In genomic region chr17:46750580-46750979, GRCm38 (mm10) we compare ENCODE assay signal across 9 mouse cellular contexts. TPM values are rescaled to one million over a fixed set of nuclear protein-coding genes. Genes with fewer than 3 reads are reported as not detected.
DNase-seq lines count a peak whose midpoint lies in the region; ATAC-seq and TF ChIP-seq lines count a peak whose summit lies in the region.
"Had no signal": no experiment of that assay in that cellular context is flagged by ENCODE, and none has a peak within 500 bp of the region (broad histone marks: within the 10 kb centered on the region; RNA-seq: fewer than 3 reads in every experiment).

No protein-coding gene starts in this region.

- H3K4me3 ChIP-seq in lung, embryonic 16.5 days (ENCODE audit: low read length) = peak overlapping the region; percentile 87
- no peak overlapping the region for H3K4me3 ChIP-seq in lung, postnatal 0 days (ENCODE audit: low read depth, low read length)
- peak overlapping the region; percentile 77; the same call in 1 of the 2 replicates for H3K4me3 ChIP-seq in forebrain, embryonic 11.5 days (ENCODE audit: low read depth, low read length)
- H3K4me3 ChIP-seq in limb, embryonic 14.5 days (replicated peaks; ENCODE audit: low read length) = peak overlapping the region; percentile 76
- peak overlapping the region; percentile 45 for H3K4me3 ChIP-seq in small intestine, adult 2 months (ENCODE audit: low read depth, low read length)

- no peak for TF ChIP-seq EP300 in lung, postnatal 0 days (IDR thresholded peaks at IDR 0.05)

- H3K9me3 ChIP-seq in lung, embryonic 16.5 days (ENCODE audit: control insufficient read depth, low read length) = no peaks in the 10 kb centered on the region
- H3K9me3 ChIP-seq in lung, postnatal 0 days (ENCODE audit: low read length) = no peaks in the 10 kb centered on the region
- no peaks in the 10 kb centered on the region for H3K9me3 ChIP-seq in forebrain, embryonic 11.5 days (ENCODE audit: control insufficient read depth, low read length)
- no peaks in the 10 kb centered on the region for H3K9me3 ChIP-seq in limb, embryonic 14.5 days (ENCODE audit: control insufficient read depth, low read length)

- H3K27ac ChIP-seq in lung, embryonic 16.5 days (ENCODE audit: low read length) = no peak overlapping the region
- no peak overlapping the region for H3K27ac ChIP-seq in lung, postnatal 0 days (ENCODE audit: low read length)
- no peak overlapping the region for H3K27ac ChIP-seq in forebrain, embryonic 11.5 days (ENCODE audit: low read depth, low read length)
- H3K27ac ChIP-seq in limb, embryonic 14.5 days (replicated peaks; ENCODE audit: low read depth, low read length) = 0 out of 2 replicates have a peak overlapping the region, but pooled peaks have one; percentile 1
- peak overlapping the region; percentile 62 for H3K27ac ChIP-seq in small intestine, adult 2 months (ENCODE audit: insufficient read depth, low read depth, low read length)

- H3K4me1 ChIP-seq in lung, embryonic 16.5 days (replicated peaks; ENCODE audit: control insufficient read depth, insufficient read depth, low read length) = peaks cover 12% of the 10 kb centered on the region
- peaks cover 4% of the 10 kb centered on the region; the same call in 1 of the 2 replicates for H3K4me1 ChIP-seq in lung, postnatal 0 days (ENCODE audit: insufficient read depth, low read depth, low read length)
- H3K4me1 ChIP-seq in forebrain, embryonic 11.5 days (replicated peaks; ENCODE audit: control insufficient read depth, insufficient read depth, low read length) = peaks cover 6% of the 10 kb centered on the region
- H3K4me1 ChIP-seq in limb, embryonic 14.5 days (ENCODE audit: control insufficient read depth, insufficient read depth, low read length) = peaks cover 7% of the 10 kb centered on the region; the same call in 1 of the 2 replicates
- peaks cover 3% of the 10 kb centered on the region; the same call in 1 of the 2 replicates for H3K4me1 ChIP-seq in small intestine, adult 2 months (ENCODE audit: control insufficient read depth, insufficient read depth, insufficient read length, low read length)

- H3K36me3 ChIP-seq in lung, embryonic 16.5 days (ENCODE audit: control insufficient read depth, insufficient read depth, low read length) = peaks cover 5% of the 10 kb centered on the region; the same call in 1 of the 2 replicates
- peaks cover 9% of the 10 kb centered on the region; the same call in 1 of the 2 replicates for H3K36me3 ChIP-seq in lung, postnatal 0 days (ENCODE audit: insufficient read depth, low read length)
- no peaks in the 10 kb centered on the region for H3K36me3 ChIP-seq in forebrain, embryonic 11.5 days (ENCODE audit: control insufficient read depth, insufficient read depth, low read length)
- peaks cover 15% of the 10 kb centered on the region for H3K36me3 ChIP-seq in limb, embryonic 14.5 days (ENCODE audit: control insufficient read depth, insufficient read depth, low read length)
- H3K36me3 ChIP-seq in small intestine, adult 2 months (ENCODE audit: control insufficient read depth, insufficient read depth, low read length) = peaks cover 6% of the 10 kb centered on the region; the same call in 1 of the 2 replicates

- peak overlapping the region; percentile 82 for H3K9ac ChIP-seq in lung, embryonic 16.5 days (ENCODE audit: low read length)
- H3K9ac ChIP-seq in lung, postnatal 0 days (replicated peaks; ENCODE audit: low read depth) = no peak overlapping the region
- H3K9ac ChIP-seq in forebrain, embryonic 11.5 days (ENCODE audit: low read length) = no peak overlapping the region; the same call in 1 of the 2 replicates
- peak overlapping the region; percentile 77 for H3K9ac ChIP-seq in limb, embryonic 14.5 days (ENCODE audit: low read depth, low read length, severe bottlenecking)

- ATAC-seq in lung, embryonic 16.5 days (ENCODE audit: low read depth) = no peak
- no peak for ATAC-seq in lung, postnatal 0 days
- ATAC-seq in forebrain, embryonic 11.5 days (replicated peaks; ENCODE audit: low FRiP score) = no peak
- no peak for ATAC-seq in limb, embryonic 14.5 days (ENCODE audit: low FRiP score, low read depth)
- ATAC-seq: activated CD4-positive, CD25-positive, alpha-beta regulatory T cell, adult 4 months had no signal

- DNase-seq in lung, postnatal 0 days (ENCODE audit: low spot score) = no peak
- no peak for DNase-seq in forebrain, embryonic 11.5 days (ENCODE audit: low spot score)
- DNase-seq in limb, embryonic 14.5 days (ENCODE audit: low spot score) = no peak
- DNase-seq in adrenal gland, postnatal 4 days (ENCODE audit: low spot score in 2 of 2) = no peak
- DNase-seq in cerebellum, adult 8-10 months = no peak
- no peak for DNase-seq in kidney, postnatal 25 days

- TF ChIP-seq CTCF in lung, postnatal 0 days (IDR thresholded peaks at IDR 0.05) = no peak
- TF ChIP-seq CTCF in small intestine, adult 2 months (IDR thresholded peaks at IDR 0.05; ENCODE audit: extremely low read depth, insufficient read length, insufficient replicate concordance, low read depth, low read length) = no peak

- 87% methylated on average over 4 of the region's 4 CpGs for WGBS in lung, embryonic 16.5 days
- WGBS in lung, postnatal 0 days = 89% methylated on average over 4 of the region's 4 CpGs
- 89% methylated on average over 4 of the region's 4 CpGs for WGBS in forebrain, embryonic 11.5 days
- 85% methylated on average over 4 of the region's 4 CpGs for WGBS in limb, embryonic 14.5 days
- 79% methylated on average over 4 of the region's 4 CpGs for whole genome bisulfite sequencing in small intestine, adult 2 months

- peak overlapping the region; percentile 85 for H3K4me2 ChIP-seq in lung, embryonic 16.5 days (ENCODE audit: low read depth, low read length)
- no peak overlapping the region for H3K4me2 ChIP-seq in lung, postnatal 0 days (replicated peaks; ENCODE audit: low read depth, low read length)
- H3K4me2 ChIP-seq in forebrain, embryonic 11.5 days (ENCODE audit: low read depth, low read length, severe bottlenecking) = peak overlapping the region; percentile 77; the same call in 1 of the 2 replicates
- H3K4me2 ChIP-seq in limb, embryonic 14.5 days (replicated peaks; ENCODE audit: low read depth, low read length, severe bottlenecking) = peak overlapping the region; percentile 50; the same call in 1 of the 2 replicates

- no peaks in the 10 kb centered on the region for H3K27me3 ChIP-seq in lung, embryonic 16.5 days (ENCODE audit: control insufficient read depth, insufficient read depth, low read depth, low read length)
- H3K27me3 ChIP-seq in lung, postnatal 0 days (replicated peaks; ENCODE audit: insufficient read depth, low read length) = no peaks in the 10 kb centered on the region
- H3K27me3 ChIP-seq in forebrain, embryonic 11.5 days (ENCODE audit: control insufficient read depth, insufficient read depth, low read length) = no peaks in the 10 kb centered on the region
- H3K27me3 ChIP-seq in limb, embryonic 14.5 days (ENCODE audit: control insufficient read depth, insufficient read depth, low read length) = no peaks in the 10 kb centered on the region
- no peaks in the 10 kb centered on the region for H3K27me3 ChIP-seq in small intestine, adult 2 months (ENCODE audit: control insufficient read depth, insufficient read depth, low read length)

- no peak for TF ChIP-seq POLR2A in limb, embryonic 14.5 days (IDR thresholded peaks at IDR 0.05; ENCODE audit: borderline replicate concordance, extremely low read depth, insufficient read depth, insufficient read length)
- no peak for TF ChIP-seq POLR2A in small intestine, adult 2 months (IDR thresholded peaks at IDR 0.05; ENCODE audit: low read depth, low read length)

RNA-seq across cellular contexts. Expression of gene Cnpy3, which starts 1.4 kb away (rescaled TPM):
- 79.0 and 80.1 TPM in 2 replicates for polyA plus RNA-seq in lung, embryonic 16.5 days (2015; fragmentation: Nextera tagmentation; extraction: Ambion mirVana)
- 44.1 and 47.0 TPM in 2 replicates for polyA plus RNA-seq in lung, postnatal 0 days (2015; fragmentation: Nextera tagmentation; extraction: Ambion mirVana)
- polyA plus RNA-seq in forebrain, embryonic 11.5 days (2014; fragmentation: Nextera tagmentation; extraction: Ambion mirVana) = 61.2 and 61.8 TPM in 2 replicates
- polyA plus RNA-seq in limb, embryonic 14.5 days (2012; rRNA removed) = 67.3 and 68.2 TPM in 2 replicates
- 64.0 and 69.3 TPM in 2 replicates for polyA plus RNA-seq in limb, embryonic 14.5 days (2014; fragmentation: Nextera tagmentation; extraction: Ambion mirVana)
- 14.3 and 23.7 TPM in 2 replicates for polyA plus RNA-seq in small intestine, adult 2 months (2012; rRNA removed)
- total RNA-seq in adrenal gland, postnatal 4 days (2021) = 10 to 100 TPM; 61.5 to 63.3 TPM

RNA-seq across cellular contexts. Expression of gene Ptcra, which starts 12.9 kb away (rescaled TPM):
- 2.8 and 7.1 TPM in 2 replicates for polyA plus RNA-seq in lung, embryonic 16.5 days (2015; fragmentation: Nextera tagmentation; extraction: Ambion mirVana)
- 0.14 TPM in 1 of 2 replicates, not detected in the other for polyA plus RNA-seq in lung, postnatal 0 days (2015; fragmentation: Nextera tagmentation; extraction: Ambion mirVana)
- 0.35 and 0.44 TPM in 2 replicates for polyA plus RNA-seq in forebrain, embryonic 11.5 days (2014; fragmentation: Nextera tagmentation; extraction: Ambion mirVana)
- polyA plus RNA-seq in limb, embryonic 14.5 days (2012; rRNA removed) = 0.20 and 0.30 TPM in 2 replicates
- polyA plus RNA-seq in limb, embryonic 14.5 days (2014; fragmentation: Nextera tagmentation; extraction: Ambion mirVana) = 0.19 and 0.57 TPM in 2 replicates
- polyA plus RNA-seq in small intestine, adult 2 months (2012; rRNA removed) = not detected in 2 replicates
- total RNA-seq in adrenal gland, postnatal 4 days (2021) = under 1 TPM in 1 of 2 experiments, not detected in 1; 0.22 TPM
- polyA plus RNA-seq: activated CD4-positive, CD25-positive, alpha-beta regulatory T cell, adult 4 months had no signal

RNA-seq across cellular contexts. Expression of gene Gnmt, which starts 21.6 kb away (rescaled TPM):
- 2.5 and 5.2 TPM in 2 replicates for polyA plus RNA-seq in lung, embryonic 16.5 days (2015; fragmentation: Nextera tagmentation; extraction: Ambion mirVana)
- 13.0 and 14.9 TPM in 2 replicates for polyA plus RNA-seq in lung, postnatal 0 days (2015; fragmentation: Nextera tagmentation; extraction: Ambion mirVana)
- polyA plus RNA-seq in forebrain, embryonic 11.5 days (2014; fragmentation: Nextera tagmentation; extraction: Ambion mirVana) = 0.36 and 0.80 TPM in 2 replicates
- 0.77 and 1.1 TPM in 2 replicates for polyA plus RNA-seq in limb, embryonic 14.5 days (2012; rRNA removed)
- 0.46 and 0.78 TPM in 2 replicates for polyA plus RNA-seq in limb, embryonic 14.5 days (2014; fragmentation: Nextera tagmentation; extraction: Ambion mirVana)
- polyA plus RNA-seq in small intestine, adult 2 months (2012; rRNA removed) = 1.5 and 34.6 TPM in 2 replicates
- 10 to 100 TPM in 1 of 2 experiments, 1 to 10 TPM in 1; 1.8 to 15.4 TPM for total RNA-seq in adrenal gland, postnatal 4 days (2021)

RNA-seq across cellular contexts. Expression of gene 2310039H08Rik, which starts 21.9 kb away (rescaled TPM):
- polyA plus RNA-seq in lung, embryonic 16.5 days (2015; fragmentation: Nextera tagmentation; extraction: Ambion mirVana) = 59.5 and 60.2 TPM in 2 replicates
- polyA plus RNA-seq in lung, postnatal 0 days (2015; fragmentation: Nextera tagmentation; extraction: Ambion mirVana) = 73.9 and 80.1 TPM in 2 replicates
- polyA plus RNA-seq in forebrain, embryonic 11.5 days (2014; fragmentation: Nextera tagmentation; extraction: Ambion mirVana) = 53.7 and 57.5 TPM in 2 replicates
- polyA plus RNA-seq in limb, embryonic 14.5 days (2012; rRNA removed) = 85.4 and 110 TPM in 2 replicates
- 82.7 and 106 TPM in 2 replicates for polyA plus RNA-seq in limb, embryonic 14.5 days (2014; fragmentation: Nextera tagmentation; extraction: Ambion mirVana)
- polyA plus RNA-seq in small intestine, adult 2 months (2012; rRNA removed) = 107 and 109 TPM in 2 replicates
- total RNA-seq in adrenal gland, postnatal 4 days (2021) = 10 to 100 TPM; 53.0 to 73.7 TPM

RNA-seq across cellular contexts. Expression of gene Rpl7l1, which starts 31.9 kb away (rescaled TPM):
- 141 and 154 TPM in 2 replicates for polyA plus RNA-seq in lung, embryonic 16.5 days (2015; fragmentation: Nextera tagmentation; extraction: Ambion mirVana)
- 83.2 and 83.7 TPM in 2 replicates for polyA plus RNA-seq in lung, postnatal 0 days (2015; fragmentation: Nextera tagmentation; extraction: Ambion mirVana)
- polyA plus RNA-seq in forebrain, embryonic 11.5 days (2014; fragmentation: Nextera tagmentation; extraction: Ambion mirVana) = 178 and 189 TPM in 2 replicates
- polyA plus RNA-seq in limb, embryonic 14.5 days (2012; rRNA removed) = 69.8 and 101 TPM in 2 replicates
- polyA plus RNA-seq in limb, embryonic 14.5 days (2014; fragmentation: Nextera tagmentation; extraction: Ambion mirVana) = 126 and 131 TPM in 2 replicates
- polyA plus RNA-seq in small intestine, adult 2 months (2012; rRNA removed) = 5.4 and 7.4 TPM in 2 replicates
- total RNA-seq in adrenal gland, postnatal 4 days (2021) = 100 to 1,000 TPM in 1 of 2 experiments, 10 to 100 TPM in 1; 85.7 to 101 TPM

Comparison
In these comparisons a context has a peak if more than half of its experiments do, and no peak if none do; other contexts are left out.
1. H3K9ac ChIP-seq: peak in lung, embryonic 16.5 days (single experiment) and limb, embryonic 14.5 days (single experiment); none in lung, postnatal 0 days (single experiment) and forebrain, embryonic 11.5 days (single experiment).
2. H3K27ac ChIP-seq: peak in limb, embryonic 14.5 days (single experiment) and small intestine, adult 2 months (single experiment); none in lung, embryonic 16.5 days (single experiment), lung, postnatal 0 days (single experiment) and forebrain, embryonic 11.5 days (single experiment).